Mouse (Mus musculus): ENCODE data around the gene Vmn2r104. TPM values are rescaled to one million over a fixed set of nuclear protein-coding genes. Genes with fewer than 3 reads are reported as not detected.

The Vmn2r104 gene
- total RNA-seq (2023) = not detected

GRCm38 (mm10) chr17:20048236-20048635 lies at the start of gene Vmn2r104:
Gene Vmn2r104 (minus strand): TSS chr17:20048336.

Other genes starting within 250 kb of the Vmn2r104 start
- gene Fpr-rs7, start 65.9 kb upstream of the Vmn2r104 start, total RNA-seq (2023) = not detected
- not detected for gene Fpr-rs6, start 134.8 kb upstream of the Vmn2r104 start, total RNA-seq (2023)
- not detected for gene Vmn2r105, start 186.7 kb upstream of the Vmn2r104 start, total RNA-seq (2023)
- gene Vmn2r106, start 237.2 kb upstream of the Vmn2r104 start, total RNA-seq (2023) = not detected

Measured in B cell, adult 67 days (primary cell).